Mouse (Mus musculus) embryo, embryonic 10.5 days (tissue): ENCODE measurements at regions not wholly inside any gene's neighbourhood (a gene's known extent, or its start where the extent isn't known, plus 50 kb on each side); places are given as distances from the start of the nearest gene placed in this dataset.
"Not testable (repeated sequence)": the region's sequence is repeated elsewhere in the genome, so short reads cannot be mapped to it uniquely, and the experiment has no call there.

Experiments
- DNase-seq: peaks from one replicate; pipeline ENCODE4 v3.0.0-alpha.2; 2015; ENCODE audit warnings: low spot score

GRCm38 (mm10) chr15:11476248-11476647, 76.8 kb upstream of the Tars start:
- no peak for DNase-seq

- DNase-seq: no peak
These were observed 63.9 kb upstream of the Tars start for GRCm38 (mm10) chr15:11463341-11463740.

- not testable (repeated sequence) for DNase-seq
These were observed 62.1 kb upstream of the Tars start for GRCm38 (mm10) chr15:11461575-11461974.

GRCm38 (mm10) chr15:11459306-11459705, 59.8 kb upstream of the Tars start:
- no peak for DNase-seq

GRCm38 (mm10) chr15:11457278-11457677, 57.8 kb upstream of the Tars start:
- DNase-seq: no peak

GRCm38 (mm10) chr15:11455982-11456381, 56.5 kb upstream of the Tars start:
- DNase-seq: no peak

- DNase-seq: no peak
These were observed 55.9 kb upstream of the Tars start for GRCm38 (mm10) chr15:11455366-11455785.

GRCm38 (mm10) chr15:11453997-11454396, 54.5 kb upstream of the Tars start:
- DNase-seq: no peak

- no peak for DNase-seq
These were observed 52.2 kb upstream of the Tars start for GRCm38 (mm10) chr15:11451635-11452034.
